In genomic region chr12:113187011-113187375, GRCm38 (mm10) we compare ENCODE assay signal across 8 mouse cellular contexts. TPM values are rescaled to one million over a fixed set of nuclear protein-coding genes. Genes with fewer than 3 reads are reported as not detected.
DNase-seq lines count a peak whose midpoint lies in the region; ATAC-seq lines count a peak whose summit lies in the region.

No protein-coding gene starts in this region.

- peak overlapping the region; percentile 84 for H3K4me2 ChIP-seq in heart, embryonic 14.5 days (ENCODE audit: low read length)
- H3K4me2 ChIP-seq in hindbrain, embryonic 12.5 days (replicated peaks), result peak overlapping the region; percentile 88
- H3K4me2 ChIP-seq in midbrain, embryonic 14.5 days (ENCODE audit: low read length), result peak overlapping the region; percentile 89

- peaks cover 48% of the 10 kb centered on the region for H3K27me3 ChIP-seq in heart, embryonic 14.5 days (ENCODE audit: control insufficient read depth, insufficient read depth, low read length)
- H3K27me3 ChIP-seq in hindbrain, embryonic 12.5 days, result no peaks in the 10 kb centered on the region
- H3K27me3 ChIP-seq in midbrain, embryonic 14.5 days (ENCODE audit: control insufficient read depth, insufficient read depth, low read length), result no peaks in the 10 kb centered on the region

- H3K36me3 ChIP-seq in heart, embryonic 14.5 days (ENCODE audit: control insufficient read depth, insufficient read depth, low read length), result no peaks in the 10 kb centered on the region
- peaks cover 33% of the 10 kb centered on the region for H3K36me3 ChIP-seq in hindbrain, embryonic 12.5 days
- peaks cover 33% of the 10 kb centered on the region for H3K36me3 ChIP-seq in midbrain, embryonic 14.5 days (ENCODE audit: control insufficient read depth, insufficient read depth, low read length)

- peaks cover 4 to 24% of the 10 kb centered on the region in 2 experiments; a peak in 3 of 4 replicates for H3K4me1 ChIP-seq in heart, embryonic 14.5 days (ENCODE audit: control insufficient read depth in 2 of 2, insufficient read depth in 2 of 2, low read length in 2 of 2)
- H3K4me1 ChIP-seq in hindbrain, embryonic 12.5 days, result peaks cover 22% of the 10 kb centered on the region
- peaks cover 23% of the 10 kb centered on the region for H3K4me1 ChIP-seq in midbrain, embryonic 14.5 days (ENCODE audit: control insufficient read depth, insufficient read depth, low read length)

- intact Hi-C loops in heart, postnatal 14 days (cut with DNase I), result no loop called here

- no peaks in the 10 kb centered on the region for H3K9me3 ChIP-seq in heart, embryonic 14.5 days (ENCODE audit: control insufficient read depth, low read length)
- H3K9me3 ChIP-seq in hindbrain, embryonic 12.5 days (replicated peaks), result no peaks in the 10 kb centered on the region
- no peaks in the 10 kb centered on the region for H3K9me3 ChIP-seq in midbrain, embryonic 14.5 days (ENCODE audit: control insufficient read depth, low read length)

- no peak for ATAC-seq in heart, embryonic 14.5 days (ENCODE audit: insufficient number of reproducible peaks, insufficient read depth, low FRiP score, low read depth)
- ATAC-seq in hindbrain, embryonic 12.5 days (ENCODE audit: low FRiP score), result no peak
- ATAC-seq in midbrain, embryonic 14.5 days (ENCODE audit: low FRiP score, low TSS enrichment), result no peak
- no peak for ATAC-seq in activated CD4-positive, CD25-positive, alpha-beta regulatory T cell, adult 4 months

- H3K27ac ChIP-seq in heart, embryonic 14.5 days (replicated peaks in 1 of 2; ENCODE audit: control insufficient read depth in 1 of 2, insufficient read depth in 1 of 2, low read depth in 2 of 2, low read length in 2 of 2), result no peak overlapping the region
- H3K27ac ChIP-seq in hindbrain, embryonic 12.5 days, result no peak overlapping the region
- no peak overlapping the region for H3K27ac ChIP-seq in midbrain, embryonic 14.5 days (replicated peaks; ENCODE audit: low read depth, low read length)

- DNase-seq in heart, postnatal 14 days, result no peak
- peak; percentile 32 for DNase-seq in cerebellum, postnatal 25 days
- DNase-seq in midbrain, embryonic 14.5 days, result no peak
- no peak for DNase-seq in lung, postnatal 25 days (ENCODE audit: low spot score)
- DNase-seq in layer of hippocampus, postnatal 36 days, result no peak

- H3K9ac ChIP-seq in heart, embryonic 14.5 days (ENCODE audit: low read length), result no peak overlapping the region
- peak overlapping the region; percentile 60; the same call in 1 of the 2 replicates for H3K9ac ChIP-seq in hindbrain, embryonic 12.5 days
- peak overlapping the region; percentile 81 for H3K9ac ChIP-seq in midbrain, embryonic 14.5 days (replicated peaks; ENCODE audit: low read length)

- peak overlapping the region in 1 of 2 experiments; percentile 39; a peak in 2 of 4 replicates for H3K4me3 ChIP-seq in heart, embryonic 14.5 days (ENCODE audit: control insufficient read depth in 1 of 2, insufficient read depth in 1 of 2, low read depth in 1 of 2, low read length in 2 of 2)
- H3K4me3 ChIP-seq in hindbrain, embryonic 12.5 days, result peak overlapping the region; percentile 70
- peak overlapping the region; percentile 71 for H3K4me3 ChIP-seq in midbrain, embryonic 14.5 days (replicated peaks; ENCODE audit: low read depth, low read length)

- 50% methylated on average over 4 of the region's 4 CpGs for WGBS in heart, embryonic 14.5 days
- WGBS in hindbrain, embryonic 12.5 days, result 63% methylated on average over 4 of the region's 4 CpGs
- WGBS in midbrain, embryonic 14.5 days, result 53% methylated on average over 4 of the region's 4 CpGs

RNA-seq across cellular contexts. Expression of gene Tmem121, which starts 1.3 kb away (rescaled TPM):
- 1.1 and 1.2 TPM in 2 replicates for polyA plus RNA-seq in heart, embryonic 14.5 days (2014; fragmentation: Nextera tagmentation; extraction: Ambion mirVana)
- total RNA-seq in heart, postnatal 14 days (2021), result under 1 TPM; 0.29 to 0.59 TPM
- polyA plus RNA-seq in hindbrain, embryonic 12.5 days (2016; fragmentation: Nextera tagmentation; extraction: Ambion mirVana), result 22.9 and 23.2 TPM in 2 replicates
- 24.5 and 61.9 TPM in 2 replicates for polyA plus RNA-seq in midbrain, embryonic 14.5 days (2014; fragmentation: Nextera tagmentation; extraction: Ambion mirVana)
- not detected for polyA plus RNA-seq in activated CD4-positive, CD25-positive, alpha-beta regulatory T cell, adult 4 months (2017; shearing (Covaris generic))
- 10 to 100 TPM; 20.5 to 23.8 TPM for total RNA-seq in layer of hippocampus, postnatal 36 days (2021)

RNA-seq across cellular contexts. Expression of gene Tedc1, which starts 30.8 kb away (rescaled TPM):
- polyA plus RNA-seq in heart, embryonic 14.5 days (2014; fragmentation: Nextera tagmentation; extraction: Ambion mirVana), result 13.3 and 17.5 TPM in 2 replicates
- 1 to 10 TPM; 1.1 to 2.1 TPM for total RNA-seq in heart, postnatal 14 days (2021)
- polyA plus RNA-seq in hindbrain, embryonic 12.5 days (2016; fragmentation: Nextera tagmentation; extraction: Ambion mirVana), result 34.1 and 38.5 TPM in 2 replicates
- polyA plus RNA-seq in midbrain, embryonic 14.5 days (2014; fragmentation: Nextera tagmentation; extraction: Ambion mirVana), result 11.9 and 14.1 TPM in 2 replicates
- polyA plus RNA-seq in activated CD4-positive, CD25-positive, alpha-beta regulatory T cell, adult 4 months (2017; shearing (Covaris generic)), result 1 to 10 TPM; 3.5 to 5.0 TPM
- 1 to 10 TPM in 1 of 2 experiments, under 1 TPM in 1; 0.82 to 1.5 TPM for total RNA-seq in layer of hippocampus, postnatal 36 days (2021)

RNA-seq across cellular contexts. Expression of gene Crip1, which starts 40.9 kb away (rescaled TPM):
- 586 and 589 TPM in 2 replicates for polyA plus RNA-seq in heart, embryonic 14.5 days (2014; fragmentation: Nextera tagmentation; extraction: Ambion mirVana)
- total RNA-seq in heart, postnatal 14 days (2021), result 100 to 1,000 TPM; 198 to 224 TPM
- 84.5 and 90.8 TPM in 2 replicates for polyA plus RNA-seq in hindbrain, embryonic 12.5 days (2016; fragmentation: Nextera tagmentation; extraction: Ambion mirVana)
- 16.5 and 26.8 TPM in 2 replicates for polyA plus RNA-seq in midbrain, embryonic 14.5 days (2014; fragmentation: Nextera tagmentation; extraction: Ambion mirVana)
- polyA plus RNA-seq in activated CD4-positive, CD25-positive, alpha-beta regulatory T cell, adult 4 months (2017; shearing (Covaris generic)), result 1,000 to 10,000 TPM; 1,240 to 2,098 TPM
- 10 to 100 TPM in 1 of 2 experiments, 1 to 10 TPM in 1; 8.9 to 12.6 TPM for total RNA-seq in layer of hippocampus, postnatal 36 days (2021)

RNA-seq across cellular contexts. Expression of gene Crip2, which starts 47.0 kb away (rescaled TPM):
- polyA plus RNA-seq in heart, embryonic 14.5 days (2014; fragmentation: Nextera tagmentation; extraction: Ambion mirVana), result 1,706 and 1,786 TPM in 2 replicates
- 1,000 to 10,000 TPM; 1,350 to 1,351 TPM for total RNA-seq in heart, postnatal 14 days (2021)
- polyA plus RNA-seq in hindbrain, embryonic 12.5 days (2016; fragmentation: Nextera tagmentation; extraction: Ambion mirVana), result 217 and 245 TPM in 2 replicates
- polyA plus RNA-seq in midbrain, embryonic 14.5 days (2014; fragmentation: Nextera tagmentation; extraction: Ambion mirVana), result 297 and 329 TPM in 2 replicates
- polyA plus RNA-seq in activated CD4-positive, CD25-positive, alpha-beta regulatory T cell, adult 4 months (2017; shearing (Covaris generic)), result 1 to 10 TPM; 4.5 to 5.6 TPM
- 10 to 100 TPM; 93.0 to 95.4 TPM for total RNA-seq in layer of hippocampus, postnatal 36 days (2021)

Comparison
In these comparisons a context has a peak if more than half of its experiments do, and no peak if none do; other contexts are left out.
1. DNase-seq: peak in cerebellum, postnatal 25 days (2 of 2); none in heart, postnatal 14 days (0 of 2), midbrain, embryonic 14.5 days (single experiment), lung, postnatal 25 days (single experiment) and layer of hippocampus, postnatal 36 days (0 of 2).
2. RNA of gene Tmem121, which starts 1.3 kb away (polyA plus RNA-seq): 24.5 to 61.9 TPM in midbrain, embryonic 14.5 days and 22.9 to 23.2 TPM in hindbrain, embryonic 12.5 days; 1.1 to 1.2 TPM in heart, embryonic 14.5 days and not detected in activated CD4-positive, CD25-positive, alpha-beta regulatory T cell, adult 4 months; every median in the first group is over 10 times any median in the second.
3. Peak in every context shown above with its lines, with median percentiles within 50 percentile points of each other: H3K4me2 ChIP-seq.